Mouse (Mus musculus): Measurements from ENCODE around the gene Adamts1.

Gene Adamts1

DNA sequence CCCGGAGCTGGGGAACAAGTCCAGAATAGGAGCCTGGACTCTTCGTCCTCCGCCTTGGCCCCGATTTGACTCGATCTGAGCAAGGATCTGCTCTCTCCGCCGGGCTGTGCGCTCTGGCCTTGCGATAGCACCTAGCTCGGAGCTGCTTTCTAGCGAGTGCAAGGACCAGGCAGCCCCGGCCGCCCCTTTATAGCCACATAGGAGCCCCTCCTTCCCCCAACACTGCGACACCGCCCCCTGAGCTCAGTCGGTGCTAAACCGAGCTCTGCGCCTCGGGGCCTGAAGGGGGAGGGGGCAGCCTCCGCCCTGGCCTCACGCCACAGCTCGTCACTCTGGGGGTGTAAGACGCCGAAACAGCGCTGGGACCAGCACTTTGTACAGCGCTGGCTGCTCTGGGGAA is at the start of gene Adamts1:
Gene Adamts1 (minus strand): TSS at position 160 of the 400 bp plus-strand sequence.
- peak; percentile 34 for DNase-seq

- no peak for DNase-seq
These were observed 24.2 kb upstream of the Adamts1 start for GRCm38 (mm10) chr16:85827066-85827465.

GRCm38 (mm10) chr16:85822330-85822916 is 19.5 kb upstream of the Adamts1 start:
- DNase-seq: no peak

GRCm38 (mm10) chr16:85819808-85820458 is 17.0 kb upstream of the Adamts1 start:
- no peak for DNase-seq

GRCm38 (mm10) chr16:85814116-85814515 is 11.2 kb upstream of the Adamts1 start:
- DNase-seq: no peak

- DNase-seq: peak; percentile 43
These were observed 4.7 kb upstream of the Adamts1 start for GRCm38 (mm10) chr16:85807626-85808025.

- DNase-seq: peak; percentile 68
These were observed 4.2 kb upstream of the Adamts1 start for GRCm38 (mm10) chr16:85807072-85807471.

- DNase-seq: no peak
These were observed 2.7 kb upstream of the Adamts1 start for GRCm38 (mm10) chr16:85805581-85805980.

DNA sequence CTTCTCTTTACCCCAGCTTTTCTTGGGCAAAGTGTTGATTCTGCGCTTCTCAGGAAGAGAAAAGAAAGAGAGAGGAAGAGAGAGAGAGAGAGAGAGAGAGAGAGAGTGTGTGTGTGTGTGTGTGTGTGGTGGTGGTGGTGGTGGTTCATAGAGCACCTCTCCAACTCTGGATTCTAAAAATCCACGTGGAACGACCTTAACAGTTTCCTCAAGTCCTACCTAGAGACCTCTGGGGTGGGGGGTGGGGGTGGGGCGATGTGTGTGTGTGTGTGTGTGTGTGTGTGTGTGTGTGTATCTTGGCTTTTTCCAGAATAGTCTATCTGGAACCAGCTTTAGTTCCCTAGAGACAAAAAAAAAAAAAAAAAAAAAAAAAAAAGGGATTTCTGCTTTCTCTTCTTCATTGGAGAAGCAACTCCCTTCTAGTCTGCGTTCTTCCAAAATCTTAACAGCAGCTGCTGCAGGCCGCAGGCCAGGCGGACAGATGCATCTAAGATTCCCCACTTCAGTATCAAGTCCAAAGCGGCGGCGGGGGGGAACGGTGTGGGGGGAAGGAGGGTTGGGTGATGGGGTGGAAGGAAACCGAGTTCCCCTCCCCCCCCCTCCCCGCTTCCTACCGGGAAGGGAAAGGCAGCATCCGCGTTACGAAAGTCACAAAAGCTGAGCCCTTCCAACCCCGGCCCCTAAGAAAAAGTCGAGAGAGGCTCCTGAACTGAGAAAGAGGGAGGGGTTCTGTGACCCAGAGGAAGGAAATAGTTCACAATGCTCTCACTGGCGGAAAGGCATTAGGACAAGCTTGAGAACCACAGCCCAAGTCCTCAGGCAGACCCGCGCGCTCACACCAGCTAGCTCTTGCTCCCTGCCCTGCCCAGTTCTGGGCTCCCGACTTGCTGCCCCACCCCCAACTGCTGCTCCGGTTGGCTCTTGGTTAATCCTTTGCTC is 969 bp upstream of the Adamts1 start:
- DNase-seq: no peak

DNA sequence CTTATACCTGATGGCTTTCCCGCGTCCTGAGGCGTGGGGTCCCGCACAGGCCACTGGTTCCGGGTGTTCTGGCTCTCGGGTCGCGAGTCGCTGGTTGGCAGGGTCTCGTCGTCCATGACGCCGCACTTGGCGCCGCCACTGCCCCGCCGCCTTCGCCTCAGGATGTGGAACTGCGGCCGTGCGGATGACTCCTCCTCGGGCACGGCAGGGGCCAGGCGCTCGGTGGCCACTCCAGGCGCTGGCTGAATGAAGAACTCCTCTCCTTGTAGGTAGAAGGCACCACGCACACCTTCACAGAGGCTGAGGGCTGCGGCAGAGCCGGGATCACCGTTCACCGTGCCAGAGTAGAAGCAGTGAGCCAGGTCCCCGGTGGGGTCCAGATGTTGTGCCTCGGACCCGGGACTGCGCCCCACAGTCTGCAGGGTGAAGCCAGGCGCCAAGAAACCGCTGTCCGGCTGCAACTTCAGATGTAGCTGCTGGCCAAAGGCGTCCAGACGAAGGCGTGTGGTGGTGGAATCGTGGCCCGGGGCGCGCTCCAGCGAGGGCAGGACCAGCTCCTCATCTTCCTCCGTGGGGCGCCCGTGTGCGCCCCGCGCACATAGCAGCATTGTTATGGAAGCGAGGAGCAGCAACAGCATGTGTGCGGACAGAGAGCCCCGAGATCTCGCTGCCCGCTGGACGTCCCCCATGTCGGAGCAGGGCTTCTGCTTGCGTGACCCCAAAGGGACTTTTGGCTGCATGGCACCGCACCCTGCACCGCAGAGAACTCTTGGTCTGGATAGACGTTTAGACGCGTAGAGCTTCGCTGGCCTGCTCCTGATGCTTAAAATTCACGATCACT is 722 bp downstream of the Adamts1 start:
- peak; percentile 25 for DNase-seq

GRCm38 (mm10) chr16:85801252-85801651 is 1.7 kb downstream of the Adamts1 start:
- DNase-seq: peak; percentile 54

GRCm38 (mm10) chr16:85800691-85801090 is 2.2 kb downstream of the Adamts1 start:
- DNase-seq: peak; percentile 77

- no peak for DNase-seq
These were observed 2.9 kb downstream of the Adamts1 start for GRCm38 (mm10) chr16:85799971-85800370.

- DNase-seq: no peak
These were observed 4.6 kb downstream of the Adamts1 start for GRCm38 (mm10) chr16:85798334-85798733.

DNA sequence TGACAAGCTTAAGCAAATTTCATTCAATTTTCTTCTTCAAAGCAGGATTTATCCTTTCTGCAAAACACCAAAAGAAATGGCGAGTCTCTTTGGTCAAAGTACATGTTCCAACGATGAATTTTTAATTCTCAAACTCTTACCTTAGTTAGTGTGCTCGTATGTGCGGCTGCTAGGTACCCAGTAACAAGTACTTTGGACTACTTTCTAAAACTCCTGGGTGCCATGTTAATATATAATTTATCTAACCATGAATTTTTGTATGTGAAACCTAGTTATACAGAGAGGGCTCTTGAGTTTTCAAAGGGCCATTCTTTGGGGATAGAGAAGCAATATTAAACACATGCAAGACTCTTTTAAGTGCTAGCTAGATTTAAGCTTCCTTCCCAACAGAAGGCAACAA is 5.8 kb downstream of the Adamts1 start:
- no peak for DNase-seq

GRCm38 (mm10) chr16:85795731-85796130 is 7.2 kb downstream of the Adamts1 start:
- DNase-seq: no peak

- DNase-seq: no peak
These were observed 9.6 kb downstream of the Adamts1 start for GRCm38 (mm10) chr16:85793166-85793830.

- DNase-seq: no peak
These were observed 21.8 kb downstream of the Adamts1 start for GRCm38 (mm10) chr16:85781076-85781475.

DNA sequence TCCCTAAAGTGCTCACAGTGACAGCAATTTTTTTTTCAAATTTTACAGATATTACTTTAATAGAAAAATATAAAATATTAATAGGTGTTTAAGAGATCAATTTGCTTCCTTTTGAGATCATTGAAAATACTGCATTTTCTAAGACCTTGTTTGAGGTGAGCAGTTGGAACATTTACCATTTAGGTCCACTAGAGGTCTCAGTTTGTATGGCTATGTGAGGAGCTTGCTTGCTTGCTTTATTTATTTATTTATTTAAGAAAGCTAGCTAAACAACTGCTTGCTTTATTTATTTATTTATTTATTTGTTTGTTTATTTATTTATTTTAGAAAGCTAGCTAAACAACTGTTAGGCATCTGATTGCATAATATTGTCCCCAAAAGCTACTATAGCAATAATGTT is 23.1 kb downstream of the Adamts1 start:
- peak; percentile 31 for DNase-seq

DNA sequence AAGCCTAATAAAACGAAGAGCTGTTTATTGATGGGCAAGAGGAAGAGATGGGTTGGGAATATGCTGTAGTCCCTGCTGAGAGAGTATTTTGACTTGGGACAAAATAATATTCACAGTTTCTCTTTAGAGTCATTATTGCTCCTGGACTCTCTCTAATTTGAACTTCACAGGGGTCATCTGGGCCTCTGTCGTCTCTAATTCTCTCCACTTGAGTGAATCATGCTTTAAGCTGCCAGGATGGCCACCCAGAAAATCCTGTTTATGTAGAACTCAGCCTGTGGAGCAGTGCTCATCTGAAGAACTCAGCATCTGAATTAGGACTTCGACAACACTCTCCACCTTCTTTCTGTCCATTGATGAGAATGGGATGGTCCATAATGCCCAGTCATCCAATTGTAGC is 30.6 kb downstream of the Adamts1 start:
- peak; percentile 9 for DNase-seq

DNA sequence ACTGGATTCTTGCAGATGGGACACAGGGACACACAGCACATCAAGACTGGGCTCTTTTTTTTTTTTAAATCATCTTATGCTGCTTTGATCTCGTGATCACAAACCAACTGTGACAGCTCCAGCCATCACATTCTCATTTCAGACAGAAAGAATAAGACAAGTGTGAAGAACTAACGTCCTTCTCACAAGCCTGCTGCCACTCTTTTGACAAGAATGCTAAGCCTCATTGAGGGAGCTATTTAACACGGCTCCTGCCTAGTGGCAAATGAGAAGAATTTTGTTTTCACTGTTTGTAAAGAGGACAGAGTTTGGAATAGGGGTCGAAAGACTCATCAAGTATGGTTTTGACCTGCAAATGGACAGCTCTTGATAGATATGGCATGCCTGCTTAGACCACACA is 35.6 kb downstream of the Adamts1 start:
- no peak for DNase-seq

DNA sequence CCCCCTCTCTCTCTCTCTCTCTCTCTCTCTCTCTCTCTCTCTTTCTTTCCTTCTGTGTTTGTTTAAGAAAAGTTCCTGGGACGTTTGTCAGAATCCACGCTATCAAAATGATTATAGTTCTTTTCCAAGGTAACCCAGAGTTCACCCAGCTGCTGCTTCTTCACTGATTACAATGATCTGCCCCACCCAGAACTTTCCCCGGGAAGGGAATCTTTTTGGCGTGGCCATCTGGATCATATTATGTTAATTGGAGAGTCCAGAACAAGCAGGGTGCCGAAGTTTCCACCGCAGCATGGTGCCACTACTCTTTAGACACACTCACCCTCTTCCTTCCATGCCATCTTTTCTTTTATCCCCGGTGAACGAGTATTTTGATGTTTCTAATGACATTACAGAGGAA is 37.2 kb downstream of the Adamts1 start:
- no peak for DNase-seq

Measured in cerebellum, adult 9-10 months (tissue).